Mouse (Mus musculus) liver, embryonic 16.5 days (tissue): ENCODE measurements at regions not wholly inside any gene's neighbourhood (a gene's known extent, or its start where the extent isn't known, plus 50 kb on each side); places are given as distances from the start of the nearest gene placed in this dataset.
A peak's percentile ranks its signal among the peaks of the same experiment; 100 is the strongest.

Source experiments
- ATAC-seq: fragments of 200-750 bp; cut with Nextera tagmentation; 2 replicates; pipeline ENCODE4 v1.8.0; 2017; ENCODE audit warnings: low read depth, mild to moderate bottlenecking, moderate number of reproducible peaks, moderate library complexity
- H3K27ac ChIP-seq: fragments of 300-500 bp; sonication (generic); 2 replicates; pipeline ENCODE4 v1.5.1; 2014; ENCODE audit warnings: mild to moderate bottlenecking, low read length
- H3K27me3 ChIP-seq: fragments of 300-500 bp; sonication (generic); 2 replicates; pipeline ENCODE4 v1.6.1; 2014; ENCODE audit warnings: low read depth, low read length, mixed read lengths; ENCODE audit not compliant: control insufficient read depth, insufficient read depth
- H3K36me3 ChIP-seq: fragments of 300-500 bp; sonication (generic); 2 replicates; pipeline ENCODE4 v1.6.1; 2014; ENCODE audit warnings: mild to moderate bottlenecking; ENCODE audit not compliant: control insufficient read depth, insufficient read depth
- H3K4me1 ChIP-seq: fragments of 300-500 bp; sonication (generic); 2 replicates; pipeline ENCODE4 v1.6.1; 2014; ENCODE audit warnings: low read depth, low read length, mixed read lengths; ENCODE audit not compliant: control insufficient read depth
- H3K4me2 ChIP-seq: fragments of 300-500 bp; sonication (generic); 2 replicates; pipeline ENCODE4 v1.6.1; 2014; ENCODE audit warnings: low read depth, low read length, mixed read lengths
- H3K4me3 ChIP-seq: fragments of 300-500 bp; sonication (generic); 2 replicates; pipeline ENCODE4 v1.5.1; 2014; ENCODE audit warnings: low read depth, mild to moderate bottlenecking, low read length
- H3K9ac ChIP-seq: fragments of 300-500 bp; sonication (generic); 2 replicates; pipeline ENCODE4 v1.6.1; 2014; ENCODE audit warnings: low read depth, low read length
- H3K9me3 ChIP-seq: fragments of 300-500 bp; sonication (generic); replicated peaks from 2 replicates; pipeline ENCODE4 v1.6.1; 2016; ENCODE audit warnings: low read length; ENCODE audit not compliant: control insufficient read depth
- WGBS: fragments of 180-500 bp; shearing (Covaris S2); extraction: QIAGEN DNeasy Blood & Tissue Kit; methylation state at CpG from one replicate; pipeline ENCODE4 v1.1.7; 2014; ENCODE audit not compliant: insufficient replicate concordance; 5-methylcytosine and 5-hydroxymethylcytosine counted together

- WGBS: 77% methylated on average over 10 of the region's 10 CpGs
- no peaks in the 10 kb centered on the region for H3K9me3 ChIP-seq
Observed at GRCm38 (mm10) chr4:12263197-12263596, 91.4 kb upstream of the Fam92a start.

GRCm38 (mm10) chr4:12247994-12248393, 76.2 kb upstream of the Fam92a start:
- H3K36me3 ChIP-seq: no peaks in the 10 kb centered on the region
- no peaks in the 10 kb centered on the region for H3K4me1 ChIP-seq
- H3K9ac ChIP-seq: no peak overlapping the region
- ATAC-seq: no peak
- H3K4me3 ChIP-seq: no peak overlapping the region
- no peak overlapping the region for H3K4me2 ChIP-seq
- H3K27me3 ChIP-seq: no peaks in the 10 kb centered on the region
- no peaks in the 10 kb centered on the region for H3K9me3 ChIP-seq
- H3K27ac ChIP-seq: no peak overlapping the region

More at GRCm38 (mm10) chr4:12263197-12263596, 91.4 kb upstream of the Fam92a start:
- H3K4me3 ChIP-seq: no peak overlapping the region
- no peak overlapping the region for H3K9ac ChIP-seq
- H3K4me1 ChIP-seq: no peaks in the 10 kb centered on the region
- H3K27me3 ChIP-seq: no peaks in the 10 kb centered on the region
- no peak overlapping the region for H3K27ac ChIP-seq
- no peak for ATAC-seq
- H3K4me2 ChIP-seq: no peak overlapping the region
- H3K36me3 ChIP-seq: no peaks in the 10 kb centered on the region

GRCm38 (mm10) chr4:12246595-12246994, 74.8 kb upstream of the Fam92a start:
- 64% methylated on average over 4 of the region's 4 CpGs for WGBS
- no peak overlapping the region for H3K4me2 ChIP-seq
- H3K36me3 ChIP-seq: no peaks in the 10 kb centered on the region
- no peaks in the 10 kb centered on the region for H3K27me3 ChIP-seq
- no peak overlapping the region for H3K9ac ChIP-seq
- no peak for ATAC-seq
- H3K4me1 ChIP-seq: no peaks in the 10 kb centered on the region
- no peak overlapping the region for H3K4me3 ChIP-seq
- H3K27ac ChIP-seq: no peak overlapping the region
- no peaks in the 10 kb centered on the region for H3K9me3 ChIP-seq

- Histone ChIP-seq H3K27me3 (no peaks in the 10 kb centered on the region), H3K4me1 (no peaks in the 10 kb centered on the region), H3K4me2 (0 out of 2 replicates have a peak overlapping the region, but pooled peaks have one; percentile 15), H3K9me3 (no peaks in the 10 kb centered on the region), H3K9ac (no peak overlapping the region), H3K4me3 (no peak overlapping the region), H3K27ac (no peak overlapping the region), H3K36me3 (no peaks in the 10 kb centered on the region)
- ATAC-seq: no peak
- 3% methylated on average over 12 of the region's 12 CpGs for WGBS
Observed at GRCm38 (mm10) chr4:12240941-12241571, 69.2 kb upstream of the Fam92a start.

GRCm38 (mm10) chr4:12230731-12231130, 58.9 kb upstream of the Fam92a start:
- no peak overlapping the region for H3K4me2 ChIP-seq
- H3K4me1 ChIP-seq: no peaks in the 10 kb centered on the region
- no peak overlapping the region for H3K4me3 ChIP-seq
- no peak overlapping the region for H3K27ac ChIP-seq
- WGBS: 60% methylated on average over 1 of the region's 1 CpGs
- no peak overlapping the region for H3K9ac ChIP-seq
- no peak for ATAC-seq
- H3K27me3 ChIP-seq: no peaks in the 10 kb centered on the region
- H3K9me3 ChIP-seq: no peaks in the 10 kb centered on the region
- no peaks in the 10 kb centered on the region for H3K36me3 ChIP-seq
